Mouse (Mus musculus) midbrain, embryonic 16.5 days (tissue): ENCODE measurements around the gene Pof1b. TPM values are rescaled to one million over a fixed set of nuclear protein-coding genes. Genes with fewer than 3 reads are reported as not detected.

ENCODE experiments used
- polyA plus RNA-seq: library from polyadenylated mRNA; unstranded; fragments of >200 nt; fragmentation: Nextera tagmentation; extraction: Ambion mirVana; gene quantifications from 2 replicates; pipeline ENCODE4 v1.2.1, GENCODE M21; 2015

Gene Pof1b
- polyA plus RNA-seq, 1 experiment from 2014 or later = 0.15 TPM

Other genes with a start within 250 kb of the Pof1b start
- gene 2010106E10Rik, start 203.4 kb downstream of the Pof1b start, polyA plus RNA-seq = not detected in 2 replicates
- gene Zfp711, start 98.1 kb downstream of the Pof1b start, polyA plus RNA-seq = 37.3 and 37.8 TPM in 2 replicates